Mouse (Mus musculus): Measurements from ENCODE around the gene Pkd1l2.

Pkd1l2 gene

GRCm38 (mm10) chr8:117082399-117082872, at the start of gene Pkd1l2:
Gene Pkd1l2, minus strand, starts transcription at chr8:117082449.
- no peak for DNase-seq (ENCODE audit: low spot score in 2 of 2)

- peak in 1 of 2 experiments; percentile 39 for DNase-seq (ENCODE audit: low spot score in 2 of 2)
Observed at GRCm38 (mm10) chr8:117127063-117127462, 44.8 kb upstream of the Pkd1l2 start.

- no peak for DNase-seq (ENCODE audit: low spot score in 2 of 2)
Observed at GRCm38 (mm10) chr8:117126411-117126810, 44.2 kb upstream of the Pkd1l2 start.

- DNase-seq (ENCODE audit: low spot score in 2 of 2) = no peak
Observed at GRCm38 (mm10) chr8:117125854-117126253, 43.6 kb upstream of the Pkd1l2 start.

- no peak for DNase-seq (ENCODE audit: low spot score in 2 of 2)
Observed at GRCm38 (mm10) chr8:117123850-117124633, 41.8 kb upstream of the Pkd1l2 start.

- DNase-seq (ENCODE audit: low spot score in 2 of 2) = peak in 1 of 2 experiments; percentile 53
Observed at GRCm38 (mm10) chr8:117121277-117121676, 39.0 kb upstream of the Pkd1l2 start.

- DNase-seq (ENCODE audit: low spot score in 2 of 2) = no peak
Observed at GRCm38 (mm10) chr8:117118409-117118808, 36.2 kb upstream of the Pkd1l2 start.

- DNase-seq (ENCODE audit: low spot score in 2 of 2) = no peak
Observed at GRCm38 (mm10) chr8:117116534-117116933, 34.3 kb upstream of the Pkd1l2 start.

- peak in 1 of 2 experiments; percentile 37 for DNase-seq (ENCODE audit: low spot score in 2 of 2)
Observed at GRCm38 (mm10) chr8:117115676-117116446, 33.6 kb upstream of the Pkd1l2 start.

GRCm38 (mm10) chr8:117115094-117115493, 32.8 kb upstream of the Pkd1l2 start:
- DNase-seq (ENCODE audit: low spot score in 2 of 2) = no peak

- no peak for DNase-seq (ENCODE audit: low spot score in 2 of 2)
Observed at GRCm38 (mm10) chr8:117112261-117112660, 30.0 kb upstream of the Pkd1l2 start.

- DNase-seq (ENCODE audit: low spot score in 2 of 2) = no peak
Observed at GRCm38 (mm10) chr8:117111641-117112040, 29.4 kb upstream of the Pkd1l2 start.

- peak in 1 of 2 experiments; percentile 76 for DNase-seq (ENCODE audit: low spot score in 2 of 2)
Observed at GRCm38 (mm10) chr8:117109801-117110390, 27.6 kb upstream of the Pkd1l2 start.

- DNase-seq (ENCODE audit: low spot score in 2 of 2) = peak in 1 of 2 experiments; percentile 52
Observed at GRCm38 (mm10) chr8:117109018-117109711, 26.9 kb upstream of the Pkd1l2 start.

GRCm38 (mm10) chr8:117107533-117107932, 25.3 kb upstream of the Pkd1l2 start:
- DNase-seq (ENCODE audit: low spot score in 2 of 2) = peak; percentile 72 to 83

- no peak for DNase-seq (ENCODE audit: low spot score in 2 of 2)
Observed at GRCm38 (mm10) chr8:117097564-117098191, 15.4 kb upstream of the Pkd1l2 start.

- DNase-seq (ENCODE audit: low spot score in 2 of 2) = no peak
Observed at GRCm38 (mm10) chr8:117097051-117097563, 14.9 kb upstream of the Pkd1l2 start.

GRCm38 (mm10) chr8:117095647-117096046, 13.4 kb upstream of the Pkd1l2 start, which contains the start of gene Bco1:
Gene Bco1, plus strand, starts transcription at chr8:117095854.
- DNase-seq (ENCODE audit: low spot score in 2 of 2) = no peak

GRCm38 (mm10) chr8:117094053-117094452, 11.8 kb upstream of the Pkd1l2 start:
- DNase-seq (ENCODE audit: low spot score in 2 of 2) = no peak

- DNase-seq (ENCODE audit: low spot score in 2 of 2) = no peak
Observed at GRCm38 (mm10) chr8:117089802-117090201, 7.6 kb upstream of the Pkd1l2 start.

GRCm38 (mm10) chr8:117087036-117087435, 4.8 kb upstream of the Pkd1l2 start:
- DNase-seq (ENCODE audit: low spot score in 2 of 2) = no peak
